Mouse (Mus musculus) MEL (cell line): ENCODE measurements at regions not wholly inside any gene's neighbourhood (a gene's known extent, or its start where the extent isn't known, plus 50 kb on each side); places are given as distances from the start of the nearest gene placed in this dataset.

Source experiments
- DNase-seq: peaks from one replicate; pipeline ENCODE4 v3.0.0; 2011; ENCODE audit warnings: low read depth, low spot score
- H3K27ac ChIP-seq: 2 replicates; pipeline ENCODE4 v1.5.1; 2012; ENCODE audit warnings: low read depth, mild to moderate bottlenecking, control low read depth, low read length, moderate library complexity; ENCODE audit not compliant: control insufficient read depth
- H3K27me3 ChIP-seq, 2 experiments: fragments of 150-350 bp in 1 of 2; sonication (generic) in 1 of 2; 2 replicates each; pipeline ENCODE4 v1.6.1; 2012; ENCODE audit warnings: low read length in 2 of 2, mild to moderate bottlenecking in 2 of 2, improper control_type of control experiment in 1 of 2, moderate library complexity in 1 of 2; ENCODE audit not compliant: insufficient read depth in 2 of 2, control insufficient read depth in 1 of 2
- H3K36me3 ChIP-seq, 2 experiments: 2 replicates each; pipeline ENCODE4 v1.6.1; 2012 to 2014; ENCODE audit warnings: low read length in 2 of 2, improper control_type of control experiment in 1 of 2, inconsistent platforms in 1 of 2, mild to moderate bottlenecking in 1 of 2; ENCODE audit not compliant: insufficient read depth in 2 of 2, control insufficient read depth in 1 of 2
- H3K4me1 ChIP-seq, 2 experiments: fragments of 150-350 bp in 1 of 2; sonication (generic) in 1 of 2; 2 replicates each; pipeline ENCODE4 v1.6.1; 2012; ENCODE audit warnings: low read length in 2 of 2, improper control_type of control experiment in 1 of 2, mild to moderate bottlenecking in 1 of 2; ENCODE audit not compliant: insufficient read depth in 2 of 2, control insufficient read depth in 1 of 2
- H3K4me3 ChIP-seq, 2 experiments: fragments of 150-350 bp in 1 of 2; sonication (generic) in 1 of 2; 2 replicates each; pipeline ENCODE4 v1.5.1; 2012; ENCODE audit warnings: low read depth in 2 of 2, low read length in 2 of 2, mild to moderate bottlenecking in 2 of 2, moderate library complexity in 2 of 2, control low read depth in 1 of 2, improper control_type of control experiment in 1 of 2; ENCODE audit not compliant: control insufficient read depth in 1 of 2, insufficient read depth in 1 of 2
- H3K79me2 ChIP-seq: 2 replicates; pipeline ENCODE4 v1.6.1; 2012; ENCODE audit warnings: mild to moderate bottlenecking, low read length, moderate library complexity; ENCODE audit not compliant: control insufficient read depth, poor library complexity, insufficient read depth
- H3K9ac ChIP-seq: 2 replicates; pipeline ENCODE4 v1.6.1; 2012; ENCODE audit warnings: low read depth, mild to moderate bottlenecking, control low read depth, low read length, moderate library complexity; ENCODE audit not compliant: control insufficient read depth, poor library complexity, severe bottlenecking
- H3K9me3 ChIP-seq: fragments of 150-350 bp; sonication (generic); replicated peaks from 2 replicates; pipeline ENCODE4 v1.6.1; 2012; ENCODE audit warnings: mild to moderate bottlenecking, low read length, improper control_type of control experiment, moderate library complexity; ENCODE audit not compliant: insufficient read depth
- CHD1 ChIP-seq: IDR thresholded peaks from 2 replicates; pipeline ENCODE4 v1.6.1; 2012; ENCODE audit warnings: low read depth, mild to moderate bottlenecking, inconsistent platforms, low read length, improper control_type of control experiment
- E2F4 ChIP-seq: IDR thresholded peaks from 2 replicates; pipeline ENCODE4 v1.6.1; 2011; ENCODE audit warnings: low read depth, low read length, improper control_type of control experiment, borderline replicate concordance
- EP300 ChIP-seq, 2 experiments: IDR thresholded peaks; 2 replicates each; pipeline ENCODE4 v1.6.1; 2011; ENCODE audit warnings: improper control_type of control experiment in 2 of 2, low read length in 2 of 2, low read depth in 1 of 2, mild to moderate bottlenecking in 1 of 2
- GABPA ChIP-seq: IDR thresholded peaks from 2 replicates; pipeline ENCODE4 v1.6.1; 2012; ENCODE audit warnings: low read depth, mild to moderate bottlenecking, inconsistent platforms, low read length, improper control_type of control experiment, moderate library complexity
- HCFC1 ChIP-seq: IDR thresholded peaks from 2 replicates; pipeline ENCODE4 v1.6.1; 2012; ENCODE audit warnings: low read depth, mild to moderate bottlenecking, inconsistent platforms, low read length, improper control_type of control experiment, moderate library complexity
- MAX ChIP-seq: IDR thresholded peaks from 2 replicates; pipeline ENCODE4 v1.6.1; 2011; ENCODE audit warnings: low read length, improper control_type of control experiment
- MAZ ChIP-seq: IDR thresholded peaks from 2 replicates; pipeline ENCODE4 v1.6.1; 2012; ENCODE audit warnings: low read depth, mild to moderate bottlenecking, inconsistent platforms, low read length, improper control_type of control experiment
- MEF2A ChIP-seq: IDR thresholded peaks from 2 replicates; pipeline ENCODE4 v1.6.1; 2014; ENCODE audit warnings: low read depth, mild to moderate bottlenecking, inconsistent platforms, low read length, improper control_type of control experiment; ENCODE audit not compliant: poor library complexity, insufficient replicate concordance, severe bottlenecking; ENCODE audit errors: extremely low read depth
- MXI1 ChIP-seq: IDR thresholded peaks from 2 replicates; pipeline ENCODE4 v1.6.1; 2011; ENCODE audit warnings: mild to moderate bottlenecking, low read depth, low read length, improper control_type of control experiment
- NELFE ChIP-seq: IDR thresholded peaks from 2 replicates; pipeline ENCODE4 v1.6.1; 2011; ENCODE audit warnings: low read depth, low read length, improper control_type of control experiment
- SMC3 ChIP-seq: IDR thresholded peaks from 2 replicates; pipeline ENCODE4 v1.6.1; 2011; ENCODE audit warnings: low read depth, low read length, improper control_type of control experiment
- ZC3H11A ChIP-seq: IDR thresholded peaks from 2 replicates; pipeline ENCODE4 v1.6.1; 2012; ENCODE audit warnings: low read depth, mild to moderate bottlenecking, inconsistent platforms, low read length, improper control_type of control experiment

DNA sequence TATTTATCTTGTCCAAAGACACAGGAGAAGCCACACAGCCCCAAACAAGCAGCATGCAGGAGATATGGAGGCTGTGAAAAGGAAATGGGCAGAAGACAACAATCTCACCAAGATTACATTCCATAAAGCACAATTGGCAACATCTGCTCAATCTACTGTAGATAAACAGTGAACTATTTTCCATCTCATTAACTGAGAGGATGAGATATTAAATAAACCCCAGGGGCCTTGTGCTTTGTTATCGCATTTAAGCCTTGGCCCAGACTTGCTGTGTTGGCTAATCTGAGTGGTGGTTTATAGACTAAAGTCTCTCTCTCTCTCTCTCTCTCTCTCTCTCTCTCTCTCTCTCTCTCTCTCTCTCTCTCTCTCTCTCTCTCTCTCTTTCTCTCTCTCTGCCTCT lies 149.5 kb downstream of the Mat2b start:
- H3K27ac ChIP-seq = no peak overlapping the region
- H3K27me3 ChIP-seq = no peaks in the 10 kb centered on the region
- no peak for DNase-seq
- no peak overlapping the region for H3K9ac ChIP-seq
- no peak overlapping the region for H3K4me3 ChIP-seq
- no peak for TF ChIP-seq CHD1
- TF ChIP-seq NELFE = no peak
- TF ChIP-seq MEF2A = no peak
- TF ChIP-seq EP300 (IDR thresholded peaks at IDR 0.05; ENCODE audit: low read depth in 1 of 2, low read length in 2 of 2) = no peak
- TF ChIP-seq MAX = no peak
- TF ChIP-seq SMC3 = no peak
- no peak for TF ChIP-seq ZC3H11A
- no peak for TF ChIP-seq GABPA
- no peaks in the 10 kb centered on the region for H3K9me3 ChIP-seq
- no peaks in the 10 kb centered on the region for H3K36me3 ChIP-seq
- H3K79me2 ChIP-seq = no peaks in the 10 kb centered on the region
- H3K4me1 ChIP-seq = no peaks in the 10 kb centered on the region

DNA sequence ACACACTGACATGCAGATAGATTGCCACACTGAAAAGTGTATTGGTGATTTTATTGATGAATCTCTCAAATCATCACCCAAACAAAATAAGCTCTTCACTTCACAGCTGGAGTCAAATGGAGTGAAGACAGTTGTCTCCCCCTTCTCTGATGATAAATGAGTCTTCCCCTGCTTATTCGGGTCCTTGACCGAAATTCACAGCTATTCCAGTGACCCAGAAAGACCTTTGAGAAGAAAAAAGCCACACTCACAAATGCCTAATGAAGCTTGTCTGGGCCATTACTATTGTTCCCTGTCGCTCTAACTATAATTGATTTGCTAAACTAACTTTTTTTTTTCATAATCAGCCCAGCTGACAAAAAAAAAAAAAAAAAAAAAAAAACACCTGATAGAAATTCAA lies 154.8 kb downstream of the Mat2b start:
- Histone ChIP-seq H3K9ac (no peak overlapping the region), H3K27me3 (no peaks in the 10 kb centered on the region), H3K9me3 (no peaks in the 10 kb centered on the region), H3K4me3 (no peak overlapping the region), H3K79me2 (no peaks in the 10 kb centered on the region), H3K36me3 (no peaks in the 10 kb centered on the region), H3K27ac (no peak overlapping the region), H3K4me1 (no peaks in the 10 kb centered on the region)
- no peak for TF ChIP-seq E2F4
- TF ChIP-seq MAZ = no peak
- TF ChIP-seq HCFC1 = no peak
- DNase-seq = no peak

- no peak for DNase-seq
- Histone ChIP-seq H3K4me3 (no peak overlapping the region), H3K36me3 (no peaks in the 10 kb centered on the region), H3K79me2 (no peaks in the 10 kb centered on the region)
- no peak for TF ChIP-seq CHD1
- no peak for TF ChIP-seq MXI1
- no peak for TF ChIP-seq NELFE
- no peak for TF ChIP-seq EP300 (IDR thresholded peaks at IDR 0.05; ENCODE audit: low read depth in 1 of 2, low read length in 2 of 2)
- TF ChIP-seq, all 39 proteins: peak for 0
- Histone ChIP-seq H3K9me3 (no peaks in the 10 kb centered on the region), H3K4me1 (no peaks in the 10 kb centered on the region), H3K27ac (no peak overlapping the region), H3K9ac (no peak overlapping the region), H3K27me3 (no peaks in the 10 kb centered on the region)
Measured at GRCm38 (mm10) chr11:40539776-40540175, 155.2 kb downstream of the Mat2b start.
